Mouse (Mus musculus) hindbrain, embryonic 16.5 days (tissue): ENCODE data around the gene Thra. TPM values are rescaled to one million over a fixed set of nuclear protein-coding genes. Genes with fewer than 3 reads are reported as not detected.

Source experiments
- ATAC-seq: fragments of 200-750 bp; cut with Nextera tagmentation; 2 replicates; pipeline ENCODE4 v1.8.0; 2017; ENCODE audit warnings: moderate TSS enrichment, moderate library complexity
- H3K27ac ChIP-seq: fragments of 300-500 bp; sonication (generic); 2 replicates; pipeline ENCODE4 v1.5.1; 2014; ENCODE audit warnings: low read depth, mild to moderate bottlenecking, control low read depth, low read length, moderate library complexity
- H3K27me3 ChIP-seq: fragments of 300-500 bp; sonication (generic); replicated peaks from 2 replicates; pipeline ENCODE4 v1.6.1; 2014; ENCODE audit warnings: low read length; ENCODE audit not compliant: control insufficient read depth, insufficient read depth
- H3K36me3 ChIP-seq: fragments of 300-500 bp; sonication (generic); 2 replicates; pipeline ENCODE4 v1.6.1; 2014; ENCODE audit warnings: mild to moderate bottlenecking, low read length, moderate library complexity, mixed read lengths; ENCODE audit not compliant: control insufficient read depth, insufficient read depth
- H3K4me1 ChIP-seq: fragments of 300-500 bp; sonication (generic); 2 replicates; pipeline ENCODE4 v1.6.1; 2014; ENCODE audit warnings: low read depth, low read length; ENCODE audit not compliant: control insufficient read depth, insufficient read depth
- H3K4me2 ChIP-seq: fragments of 300-500 bp; sonication (generic); 2 replicates; pipeline ENCODE4 v1.6.1; 2014; ENCODE audit warnings: mild to moderate bottlenecking, low read length, control low read depth, moderate library complexity
- H3K4me3 ChIP-seq: fragments of 300-500 bp; sonication (generic); 2 replicates; pipeline ENCODE4 v1.5.1; 2014; ENCODE audit warnings: mild to moderate bottlenecking, low read length, control low read depth, moderate library complexity
- H3K9ac ChIP-seq: fragments of 300-500 bp; sonication (generic); 2 replicates; pipeline ENCODE4 v1.6.1; 2014; ENCODE audit warnings: low read depth, mild to moderate bottlenecking, control low read depth, low read length, moderate library complexity
- H3K9me3 ChIP-seq: fragments of 300-500 bp; sonication (generic); 2 replicates; pipeline ENCODE4 v1.6.1; 2014; ENCODE audit warnings: mild to moderate bottlenecking, low read length, moderate library complexity; ENCODE audit not compliant: control insufficient read depth
- WGBS: fragments of 180-500 bp; shearing (Covaris S2); extraction: QIAGEN DNeasy Blood & Tissue Kit; methylation state at CpG from one replicate; pipeline ENCODE4 v1.1.7; 2014; 5-methylcytosine and 5-hydroxymethylcytosine counted together
- polyA plus RNA-seq: library from polyadenylated mRNA; unstranded; fragments of >200 nt; fragmentation: Nextera tagmentation; extraction: Ambion mirVana; gene quantifications from 2 replicates; pipeline ENCODE4 v1.2.1, GENCODE M21; 2015

Gene Thra
- polyA plus RNA-seq, 1 experiment from 2014 or later, result 144 TPM

DNA sequence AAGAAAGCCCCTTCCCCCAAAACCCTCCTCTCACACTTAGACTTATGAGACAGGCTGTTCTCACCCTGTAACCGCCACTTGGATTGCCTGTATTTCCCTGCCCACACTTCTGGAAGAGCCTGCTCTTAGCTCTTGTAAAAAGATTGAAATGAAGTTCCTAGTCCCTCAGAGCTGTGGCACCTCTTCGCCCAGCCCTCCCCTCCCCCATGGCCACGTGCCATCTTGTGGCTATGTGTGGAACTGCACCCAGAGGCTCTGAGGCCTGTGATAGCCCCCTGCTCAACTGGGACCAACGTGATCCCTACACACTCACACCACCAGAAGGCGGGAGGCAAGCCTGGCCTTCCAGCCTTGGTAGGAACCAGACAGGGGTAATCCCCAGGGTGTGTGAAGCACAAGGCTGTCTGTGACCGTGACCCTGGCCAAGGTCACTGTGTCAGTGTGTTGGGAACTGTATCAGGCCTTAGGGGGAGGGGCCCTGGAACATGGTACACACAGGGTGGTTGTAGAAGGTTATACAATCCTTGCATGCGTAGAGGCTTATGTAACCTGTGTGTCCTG, 14.3 kb downstream of the Thra start:
- WGBS, result 17% methylated on average over 7 of the region's 7 CpGs
- Histone ChIP-seq H3K4me1 (peaks cover 38% of the 10 kb centered on the region), H3K9ac (no peak overlapping the region), H3K4me2 (no peak overlapping the region), H3K27ac (peak overlapping the region; percentile 74), H3K4me3 (no peak overlapping the region), H3K27me3 (no peaks in the 10 kb centered on the region), H3K9me3 (no peaks in the 10 kb centered on the region), H3K36me3 (peaks cover 27% of the 10 kb centered on the region)
- peak; percentile 5; the same call in 1 of the 2 replicates for ATAC-seq

DNA sequence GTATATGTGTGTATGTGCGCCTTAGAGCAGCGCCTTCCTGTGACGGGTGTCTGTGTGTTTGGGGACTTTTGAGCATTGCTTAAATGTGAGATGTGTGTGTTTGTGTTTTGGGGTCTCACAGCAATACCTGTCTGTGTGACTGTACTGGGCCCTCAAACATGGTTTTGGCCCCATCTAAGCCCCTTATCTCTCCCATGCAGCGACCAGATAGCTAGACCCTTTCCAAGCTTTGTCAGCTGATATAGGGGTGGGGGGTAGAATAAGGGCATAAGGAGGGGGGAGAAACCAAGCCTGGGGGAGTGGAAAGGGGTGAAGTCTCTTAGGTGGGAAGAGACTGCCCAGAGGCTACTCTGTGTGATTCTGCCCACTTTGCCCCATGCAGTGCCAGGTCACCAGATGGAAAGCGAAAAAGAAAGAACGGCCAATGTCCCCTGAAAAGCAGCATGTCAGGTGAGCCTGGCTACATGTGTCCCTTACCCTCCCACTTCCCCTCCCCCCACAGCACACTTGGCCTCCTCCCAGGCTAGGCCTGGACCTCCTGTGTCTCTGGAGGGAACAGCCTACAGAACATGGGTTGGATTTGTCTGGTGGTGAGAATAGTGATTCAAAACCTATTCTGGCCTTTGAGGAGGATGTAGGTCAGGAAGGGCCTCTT, 15.4 kb downstream of the Thra start:
- Histone ChIP-seq H3K27ac (no peak overlapping the region), H3K36me3 (peaks cover 34% of the 10 kb centered on the region), H3K9ac (no peak overlapping the region), H3K4me2 (no peak overlapping the region), H3K27me3 (no peaks in the 10 kb centered on the region), H3K4me3 (no peak overlapping the region), H3K4me1 (peaks cover 26% of the 10 kb centered on the region), H3K9me3 (no peaks in the 10 kb centered on the region)
- ATAC-seq, result no peak
- WGBS, result 91% methylated on average over 6 of the region's 6 CpGs

DNA sequence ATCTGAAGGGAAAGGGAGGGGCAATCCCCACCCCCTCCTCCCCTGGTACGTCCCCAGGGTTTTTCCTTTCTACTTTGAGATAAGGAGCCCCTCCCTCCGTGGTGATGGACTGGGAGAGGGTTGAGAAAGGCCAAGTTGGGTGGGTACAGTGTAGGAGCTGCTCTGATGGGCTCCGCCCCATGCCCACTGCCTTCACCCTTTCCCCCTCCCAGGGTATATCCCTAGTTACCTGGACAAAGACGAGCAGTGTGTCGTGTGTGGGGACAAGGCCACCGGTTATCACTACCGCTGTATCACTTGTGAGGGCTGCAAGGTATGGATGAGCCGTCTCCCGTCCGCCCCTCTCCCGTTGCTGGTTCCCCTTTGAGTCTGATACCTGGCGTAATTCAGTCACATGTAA, 16.3 kb downstream of the Thra start:
- H3K4me2 ChIP-seq, result no peak overlapping the region
- 89% methylated on average over 12 of the region's 12 CpGs for WGBS
- H3K27ac ChIP-seq, result no peak overlapping the region
- peaks cover 18% of the 10 kb centered on the region for H3K4me1 ChIP-seq
- no peaks in the 10 kb centered on the region for H3K27me3 ChIP-seq
- no peak overlapping the region for H3K4me3 ChIP-seq
- H3K9ac ChIP-seq, result no peak overlapping the region
- ATAC-seq, result no peak
- H3K9me3 ChIP-seq, result no peaks in the 10 kb centered on the region
- peaks cover 42% of the 10 kb centered on the region for H3K36me3 ChIP-seq

DNA sequence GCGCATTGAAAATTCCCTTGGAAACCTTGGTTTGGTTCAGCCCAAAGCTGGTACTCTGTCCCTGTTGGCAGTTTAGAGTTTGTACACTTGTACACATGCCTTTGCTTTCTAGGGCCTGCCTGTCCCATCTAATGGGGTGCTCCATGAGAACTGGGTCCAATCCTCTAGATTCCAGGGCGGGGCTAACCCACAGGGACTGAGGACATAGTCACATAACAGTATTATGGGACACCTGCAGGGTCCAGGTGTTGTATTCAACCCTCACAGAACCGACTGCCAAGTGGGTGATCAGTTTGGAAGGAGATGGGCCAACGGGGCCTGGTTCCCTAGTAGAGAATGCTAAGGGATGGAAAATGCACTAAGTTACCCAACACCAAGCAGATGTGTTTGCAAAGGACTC, 21.5 kb downstream of the Thra start:
- H3K27ac ChIP-seq, result no peak overlapping the region
- WGBS, result 86% methylated on average over 4 of the region's 4 CpGs

DNA sequence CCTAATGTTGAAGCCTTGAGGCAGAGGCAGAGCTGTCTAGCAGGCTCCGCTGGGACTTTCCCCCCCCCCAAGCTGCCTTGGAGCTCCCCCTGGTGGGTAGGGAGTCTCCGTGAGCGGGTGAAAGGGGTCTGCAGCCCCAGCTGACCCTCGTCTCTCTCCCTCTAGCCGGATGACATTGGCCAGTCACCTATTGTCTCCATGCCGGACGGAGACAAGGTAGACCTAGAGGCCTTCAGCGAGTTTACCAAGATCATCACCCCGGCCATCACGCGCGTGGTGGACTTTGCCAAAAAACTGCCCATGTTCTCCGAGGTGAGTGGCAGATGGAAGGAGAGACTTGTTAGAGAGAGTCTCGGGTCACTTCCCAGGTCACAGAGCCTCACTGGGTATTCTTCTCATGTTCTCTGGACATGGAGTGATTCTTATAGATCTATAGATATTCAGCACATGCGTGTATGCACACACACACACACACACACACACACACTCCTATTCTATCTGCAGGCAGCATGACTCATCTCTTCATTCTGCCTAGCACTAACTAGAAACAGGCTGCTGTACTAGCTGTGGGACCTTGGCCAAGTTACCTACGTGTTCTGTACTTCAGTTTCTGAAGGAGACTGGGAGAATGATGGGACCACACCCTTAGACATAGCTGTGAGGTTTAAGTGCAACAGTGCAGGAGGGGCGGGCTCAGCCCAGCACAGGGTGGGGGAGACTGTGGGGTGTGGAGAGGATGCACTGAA, 22.5 kb downstream of the Thra start:
- no peak overlapping the region for H3K4me2 ChIP-seq

More for the DNA sequence above, 21.5 kb downstream of the Thra start:
- H3K4me3 ChIP-seq, result no peak overlapping the region
- no peaks in the 10 kb centered on the region for H3K9me3 ChIP-seq
- H3K4me2 ChIP-seq, result no peak overlapping the region
- no peaks in the 10 kb centered on the region for H3K27me3 ChIP-seq
- H3K4me1 ChIP-seq, result peaks cover 18% of the 10 kb centered on the region
- no peak for ATAC-seq
- H3K9ac ChIP-seq, result no peak overlapping the region
- peaks cover 55% of the 10 kb centered on the region for H3K36me3 ChIP-seq

DNA sequence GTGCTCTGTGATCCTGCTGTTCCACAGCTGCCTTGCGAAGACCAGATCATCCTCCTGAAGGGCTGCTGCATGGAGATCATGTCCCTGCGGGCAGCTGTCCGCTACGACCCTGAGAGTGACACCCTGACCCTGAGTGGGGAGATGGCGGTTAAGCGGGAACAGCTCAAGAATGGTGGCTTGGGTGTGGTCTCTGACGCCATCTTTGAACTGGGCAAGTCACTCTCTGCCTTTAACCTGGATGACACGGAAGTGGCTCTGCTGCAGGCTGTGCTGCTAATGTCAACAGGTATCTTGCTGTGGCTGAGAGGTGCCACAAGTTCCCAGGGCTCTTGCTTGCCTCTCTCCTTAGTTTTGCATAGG, 23.0 kb downstream of the Thra start:
- WGBS, result 78% methylated on average over 8 of the region's 8 CpGs

More for the DNA sequence above, 22.5 kb downstream of the Thra start:
- H3K9ac ChIP-seq, result no peak overlapping the region
- no peaks in the 10 kb centered on the region for H3K9me3 ChIP-seq
- WGBS, result 58% methylated on average over 17 of the region's 17 CpGs
- H3K27ac ChIP-seq, result no peak overlapping the region
- H3K36me3 ChIP-seq, result peaks cover 50% of the 10 kb centered on the region
- ATAC-seq, result no peak
- no peak overlapping the region for H3K4me3 ChIP-seq
- H3K4me1 ChIP-seq, result peaks cover 26% of the 10 kb centered on the region
- H3K27me3 ChIP-seq, result no peaks in the 10 kb centered on the region

DNA sequence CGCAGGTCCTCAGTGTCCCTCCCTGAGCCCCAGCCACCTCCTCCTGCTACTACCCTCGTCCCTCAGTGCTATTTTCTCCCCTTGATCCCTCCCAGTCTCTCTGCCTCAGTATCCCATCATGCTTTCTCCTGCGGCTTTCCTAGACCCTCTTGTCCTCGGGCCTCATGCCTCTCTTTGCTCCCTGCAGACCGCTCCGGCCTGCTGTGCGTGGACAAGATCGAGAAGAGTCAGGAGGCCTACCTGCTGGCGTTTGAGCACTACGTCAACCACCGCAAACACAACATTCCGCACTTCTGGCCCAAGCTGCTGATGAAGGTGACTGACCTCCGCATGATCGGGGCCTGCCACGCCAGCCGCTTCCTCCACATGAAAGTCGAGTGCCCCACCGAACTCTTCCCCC, 23.7 kb downstream of the Thra start:
- peaks cover 37% of the 10 kb centered on the region for H3K4me1 ChIP-seq
- ATAC-seq, result no peak
- H3K9ac ChIP-seq, result no peak overlapping the region
- H3K27me3 ChIP-seq, result no peaks in the 10 kb centered on the region
- no peak overlapping the region for H3K4me3 ChIP-seq
- H3K27ac ChIP-seq, result peak overlapping the region; percentile 17; the same call in 1 of the 2 replicates
- peaks cover 51% of the 10 kb centered on the region for H3K36me3 ChIP-seq
- H3K4me2 ChIP-seq, result no peak overlapping the region
- 84% methylated on average over 18 of the region's 18 CpGs for WGBS
- no peaks in the 10 kb centered on the region for H3K9me3 ChIP-seq

More for the DNA sequence above, 23.0 kb downstream of the Thra start:
- ATAC-seq, result no peak
- H3K9me3 ChIP-seq, result no peaks in the 10 kb centered on the region
- H3K4me3 ChIP-seq, result no peak overlapping the region
- H3K9ac ChIP-seq, result no peak overlapping the region
- H3K27ac ChIP-seq, result no peak overlapping the region
- peaks cover 47% of the 10 kb centered on the region for H3K36me3 ChIP-seq
- peaks cover 32% of the 10 kb centered on the region for H3K4me1 ChIP-seq
- no peak overlapping the region for H3K4me2 ChIP-seq
- H3K27me3 ChIP-seq, result no peaks in the 10 kb centered on the region

DNA sequence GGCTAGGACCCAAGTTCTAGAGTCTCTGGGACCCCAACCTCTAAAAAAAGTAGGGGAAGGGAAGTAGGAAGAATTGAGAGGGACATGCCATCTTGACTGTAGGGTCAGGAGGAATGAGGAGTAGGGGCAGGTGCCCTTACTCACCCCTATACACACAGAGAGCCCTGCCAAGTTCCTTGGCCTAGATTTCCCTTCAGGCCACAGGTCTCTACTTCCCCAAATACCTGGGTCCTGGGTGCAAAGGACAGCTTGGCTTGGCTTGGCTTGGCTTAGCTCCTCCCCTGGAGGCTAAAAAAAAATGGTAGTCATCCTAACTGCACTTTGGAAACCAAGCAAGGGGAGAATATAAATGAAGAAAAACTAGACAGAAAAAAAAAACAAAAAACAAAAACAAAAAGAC, 24.3 kb downstream of the Thra start:
- Histone ChIP-seq H3K9ac (no peak overlapping the region), H3K9me3 (no peaks in the 10 kb centered on the region), H3K4me3 (no peak overlapping the region), H3K4me2 (no peak overlapping the region), H3K27me3 (no peaks in the 10 kb centered on the region), H3K4me1 (peaks cover 37% of the 10 kb centered on the region), H3K27ac (peak overlapping the region; percentile 79; the same call in 1 of the 2 replicates), H3K36me3 (peaks cover 58% of the 10 kb centered on the region)
- no peak for ATAC-seq
